Mouse (Mus musculus) hindbrain, embryonic 13.5 days (tissue): ENCODE data around the gene Rpl9-ps1. TPM values are rescaled to one million over a fixed set of nuclear protein-coding genes. Genes with fewer than 3 reads are reported as not detected.

Experiments used
- ATAC-seq: fragments of 200-750 bp; cut with Nextera tagmentation; 2 replicates; pipeline ENCODE4 v1.8.0; 2017; ENCODE audit warnings: moderate TSS enrichment; ENCODE audit not compliant: low FRiP score
- H3K27ac ChIP-seq: fragments of 300-500 bp; sonication (generic); 2 replicates; pipeline ENCODE4 v1.5.1; 2015; ENCODE audit warnings: inconsistent platforms, mild to moderate bottlenecking, moderate library complexity
- H3K27me3 ChIP-seq: fragments of 300-500 bp; sonication (generic); 2 replicates; pipeline ENCODE4 v1.6.1; 2015; ENCODE audit warnings: mild to moderate bottlenecking, inconsistent platforms
- H3K36me3 ChIP-seq: fragments of 300-500 bp; sonication (generic); 2 replicates; pipeline ENCODE4 v1.6.1; 2015; ENCODE audit warnings: mild to moderate bottlenecking, inconsistent platforms
- H3K4me1 ChIP-seq: fragments of 300-500 bp; sonication (generic); replicated peaks from 2 replicates; pipeline ENCODE4 v1.6.1; 2015; ENCODE audit warnings: inconsistent platforms
- H3K4me2 ChIP-seq: fragments of 300-500 bp; sonication (generic); 2 replicates; pipeline ENCODE4 v1.6.1; 2015; ENCODE audit warnings: inconsistent platforms, mild to moderate bottlenecking, moderate library complexity
- H3K4me3 ChIP-seq: fragments of 300-500 bp; sonication (generic); 2 replicates; pipeline ENCODE4 v1.5.1; 2015; ENCODE audit warnings: mild to moderate bottlenecking, inconsistent platforms
- H3K9ac ChIP-seq: fragments of 300-500 bp; sonication (generic); 2 replicates; pipeline ENCODE4 v1.6.1; 2015; ENCODE audit warnings: mild to moderate bottlenecking, inconsistent platforms
- H3K9me3 ChIP-seq: fragments of 300-500 bp; sonication (generic); 2 replicates; pipeline ENCODE4 v1.6.1; 2016; ENCODE audit warnings: inconsistent platforms
- WGBS: fragments of 180-500 bp; shearing (Covaris S2); methylation state at CpG from one replicate; pipeline ENCODE4 v1.1.7; 2015; 5-methylcytosine and 5-hydroxymethylcytosine counted together
- polyA plus RNA-seq: library from polyadenylated mRNA; unstranded; fragments of >200 nt; fragmentation: Nextera tagmentation; extraction: Ambion mirVana; gene quantifications from 2 replicates; pipeline ENCODE4 v1.2.1, GENCODE M21; 2015

The Rpl9-ps1 gene
- polyA plus RNA-seq, 1 experiment from 2014 or later, result not detected

DNA sequence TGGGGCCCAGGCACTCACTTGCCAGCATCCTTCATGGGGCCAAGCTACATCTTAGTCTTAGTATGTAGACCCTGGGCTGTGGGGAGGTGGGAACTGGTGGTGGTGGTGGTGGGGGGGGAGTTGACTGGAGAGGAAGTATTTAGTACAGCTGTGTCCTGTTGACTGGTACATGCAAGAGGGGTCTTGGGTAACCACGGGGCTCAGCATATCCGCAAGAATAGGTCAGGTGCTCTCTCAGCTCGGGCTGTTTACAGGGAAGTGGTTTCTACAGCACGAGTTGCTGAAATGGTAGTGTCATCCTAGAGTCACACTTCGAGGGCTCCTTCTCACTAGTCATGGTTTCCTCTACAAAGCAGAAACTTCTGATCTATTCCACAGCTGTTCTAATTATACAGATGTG is 5.3 kb downstream of the Rpl9-ps1 start:
- Histone ChIP-seq H3K4me2 (no peak overlapping the region), H3K9me3 (no peaks in the 10 kb centered on the region), H3K9ac (no peak overlapping the region), H3K4me3 (no peak overlapping the region), H3K27me3 (no peaks in the 10 kb centered on the region), H3K36me3 (no peaks in the 10 kb centered on the region), H3K4me1 (no peaks in the 10 kb centered on the region), H3K27ac (no peak overlapping the region)
- 90% methylated on average over 5 of the region's 5 CpGs for WGBS
- ATAC-seq, result no peak

DNA sequence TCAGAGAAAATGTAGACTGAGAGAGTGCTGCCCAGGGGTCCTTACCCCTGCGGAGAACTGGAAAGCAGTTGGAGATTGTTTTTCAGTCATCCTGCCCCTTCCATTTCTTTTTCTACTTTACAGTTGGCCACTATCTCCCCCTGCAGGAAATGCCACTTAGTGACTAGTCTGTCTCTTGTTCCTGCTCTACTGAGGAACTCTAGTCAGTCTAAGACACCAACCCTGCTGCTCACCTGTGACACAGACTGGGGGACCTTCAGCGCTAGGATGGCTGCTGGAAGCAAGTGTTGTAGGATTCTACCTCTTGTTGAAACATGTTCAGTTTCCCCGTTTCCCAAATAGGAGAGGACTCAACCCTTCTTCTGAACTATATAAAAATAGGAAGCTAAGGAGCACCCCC is 5.9 kb downstream of the Rpl9-ps1 start:
- Histone ChIP-seq H3K9me3 (no peaks in the 10 kb centered on the region), H3K4me2 (no peak overlapping the region), H3K27me3 (no peaks in the 10 kb centered on the region), H3K36me3 (no peaks in the 10 kb centered on the region), H3K27ac (no peak overlapping the region), H3K9ac (no peak overlapping the region), H3K4me3 (no peak overlapping the region), H3K4me1 (no peaks in the 10 kb centered on the region)
- WGBS, result 72% methylated on average over 3 of the region's 3 CpGs
- ATAC-seq, result no peak

DNA sequence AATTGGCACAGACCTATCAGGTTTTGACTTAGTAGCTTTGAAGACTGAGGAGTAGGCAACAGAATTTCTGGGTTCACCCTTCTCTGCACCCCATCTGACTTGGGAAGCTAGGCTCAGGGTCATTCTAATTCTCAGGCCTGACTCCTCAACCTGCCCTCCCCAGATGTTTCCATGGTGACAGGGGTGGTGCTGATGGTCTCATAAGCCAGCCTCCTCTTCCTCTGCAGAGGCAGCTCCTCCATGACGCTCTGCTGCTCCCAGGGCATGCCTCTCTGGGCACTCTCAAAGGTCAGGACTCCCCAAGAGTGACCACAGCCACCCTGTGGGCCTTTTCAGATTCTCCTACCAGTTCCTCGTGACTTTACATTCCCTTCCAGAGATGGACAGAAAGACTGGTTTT is 6.5 kb downstream of the Rpl9-ps1 start:
- 48% methylated on average over 2 of the region's 2 CpGs for WGBS
- Histone ChIP-seq H3K36me3 (no peaks in the 10 kb centered on the region), H3K27ac (no peak overlapping the region), H3K4me2 (no peak overlapping the region), H3K9me3 (no peaks in the 10 kb centered on the region), H3K27me3 (no peaks in the 10 kb centered on the region), H3K4me3 (no peak overlapping the region), H3K4me1 (no peaks in the 10 kb centered on the region), H3K9ac (no peak overlapping the region)
- no peak for ATAC-seq

DNA sequence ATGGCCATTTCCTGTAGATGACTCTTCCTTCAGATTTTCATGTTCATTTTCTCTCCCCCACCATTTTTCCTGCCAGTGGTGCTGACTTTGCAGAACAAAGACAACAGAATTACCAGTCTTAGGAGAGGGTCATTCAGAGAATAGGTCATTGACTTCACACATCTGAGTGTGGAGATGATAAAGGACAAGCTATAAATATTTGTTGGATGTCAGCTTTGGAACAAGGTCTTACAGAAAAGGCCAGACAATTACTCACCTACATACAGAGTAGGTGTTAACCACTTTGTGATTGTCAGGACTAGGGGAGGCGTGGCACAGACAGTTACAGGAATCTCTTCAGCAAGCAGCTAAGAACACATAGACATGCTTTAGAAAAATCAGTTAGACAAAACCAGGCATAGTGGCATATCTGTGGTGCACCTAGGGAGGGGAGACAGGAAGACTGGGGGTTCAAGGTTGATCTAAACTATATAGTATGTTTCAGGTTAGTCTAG is 8.6 kb downstream of the Rpl9-ps1 start:
- H3K27ac ChIP-seq, result no peak overlapping the region
- no peaks in the 10 kb centered on the region for H3K36me3 ChIP-seq
- no peak for ATAC-seq
- H3K4me1 ChIP-seq, result no peaks in the 10 kb centered on the region
- H3K9me3 ChIP-seq, result no peaks in the 10 kb centered on the region
- H3K4me3 ChIP-seq, result no peak overlapping the region
- no peak overlapping the region for H3K4me2 ChIP-seq
- no peak overlapping the region for H3K9ac ChIP-seq
- WGBS, result 98% methylated on average over 1 of the region's 1 CpGs
- no peaks in the 10 kb centered on the region; the same call in 1 of the 2 replicates for H3K27me3 ChIP-seq

DNA sequence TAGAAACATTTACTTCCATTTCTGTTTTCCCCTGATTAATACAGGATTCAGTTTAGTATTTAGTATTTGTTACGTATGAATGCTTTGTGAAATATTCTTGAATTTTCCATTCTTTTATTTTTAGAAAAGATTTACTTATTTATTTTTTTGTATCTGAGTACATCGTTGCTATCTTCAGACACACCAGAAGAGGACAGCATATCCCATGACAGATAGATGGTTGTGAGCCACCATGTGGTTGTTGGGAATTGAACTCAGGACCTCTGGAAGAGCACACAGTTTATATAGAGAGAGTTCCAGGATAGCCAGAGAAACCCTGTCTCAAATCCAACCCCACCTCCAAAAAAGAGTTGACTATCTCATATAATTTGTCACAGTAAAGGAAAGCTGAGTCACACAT is 10.5 kb downstream of the Rpl9-ps1 start:
- Histone ChIP-seq H3K36me3 (no peaks in the 10 kb centered on the region), H3K9me3 (no peaks in the 10 kb centered on the region), H3K4me2 (no peak overlapping the region), H3K9ac (no peak overlapping the region), H3K4me1 (no peaks in the 10 kb centered on the region), H3K27me3 (no peaks in the 10 kb centered on the region; the same call in 1 of the 2 replicates), H3K4me3 (no peak overlapping the region), H3K27ac (no peak overlapping the region)
- no peak for ATAC-seq
- 95% methylated on average over 2 of the region's 2 CpGs for WGBS

DNA sequence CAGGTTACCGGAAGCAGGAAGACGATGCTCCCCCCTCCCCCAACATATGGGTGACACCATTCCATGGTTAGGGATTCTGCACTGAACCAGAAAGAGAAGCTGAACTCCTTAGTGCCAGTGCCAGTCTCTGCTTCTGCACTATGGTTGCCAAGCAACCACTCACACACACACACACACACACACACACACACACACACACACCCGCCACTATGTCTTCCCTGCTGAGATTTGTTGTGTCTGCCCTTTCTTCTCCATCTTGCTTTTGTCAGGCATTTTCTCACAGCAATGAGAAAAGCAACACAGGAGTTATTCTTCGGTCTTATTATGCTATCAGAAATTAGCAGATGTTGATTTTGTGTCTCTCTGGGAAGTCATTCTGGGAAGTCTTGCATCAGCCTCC is 11.0 kb downstream of the Rpl9-ps1 start:
- Histone ChIP-seq H3K9me3 (no peaks in the 10 kb centered on the region), H3K9ac (no peak overlapping the region), H3K4me3 (no peak overlapping the region), H3K27me3 (no peaks in the 10 kb centered on the region; the same call in 1 of the 2 replicates), H3K36me3 (no peaks in the 10 kb centered on the region), H3K27ac (no peak overlapping the region), H3K4me1 (no peaks in the 10 kb centered on the region), H3K4me2 (no peak overlapping the region)
- ATAC-seq, result no peak
- 35% methylated on average over 4 of the region's 4 CpGs for WGBS

DNA sequence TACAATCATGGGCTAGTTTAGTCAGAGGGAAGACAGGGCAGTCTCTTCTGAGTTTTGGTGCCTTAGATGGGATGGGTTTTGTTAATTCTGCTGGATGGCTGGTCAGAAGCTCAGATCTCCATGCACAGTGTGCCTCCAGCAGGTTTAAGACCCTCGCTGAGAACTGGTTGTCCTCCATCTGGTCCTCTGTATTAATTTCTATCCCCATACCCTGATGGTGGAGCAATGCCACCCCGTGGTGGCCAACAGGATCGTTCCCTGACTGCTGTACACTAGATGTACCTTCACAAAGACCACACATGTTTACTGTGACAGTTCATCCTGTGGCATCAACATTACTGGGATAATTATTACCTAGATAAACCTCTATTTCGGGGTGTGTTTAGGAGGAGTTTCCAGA is 12.7 kb downstream of the Rpl9-ps1 start:
- WGBS, result 76% methylated on average over 4 of the region's 4 CpGs
- Histone ChIP-seq H3K4me1 (no peaks in the 10 kb centered on the region), H3K4me3 (no peak overlapping the region), H3K27ac (no peak overlapping the region), H3K36me3 (no peaks in the 10 kb centered on the region), H3K27me3 (no peaks in the 10 kb centered on the region; the same call in 1 of the 2 replicates), H3K4me2 (no peak overlapping the region), H3K9me3 (no peaks in the 10 kb centered on the region), H3K9ac (no peak overlapping the region)
- no peak for ATAC-seq

DNA sequence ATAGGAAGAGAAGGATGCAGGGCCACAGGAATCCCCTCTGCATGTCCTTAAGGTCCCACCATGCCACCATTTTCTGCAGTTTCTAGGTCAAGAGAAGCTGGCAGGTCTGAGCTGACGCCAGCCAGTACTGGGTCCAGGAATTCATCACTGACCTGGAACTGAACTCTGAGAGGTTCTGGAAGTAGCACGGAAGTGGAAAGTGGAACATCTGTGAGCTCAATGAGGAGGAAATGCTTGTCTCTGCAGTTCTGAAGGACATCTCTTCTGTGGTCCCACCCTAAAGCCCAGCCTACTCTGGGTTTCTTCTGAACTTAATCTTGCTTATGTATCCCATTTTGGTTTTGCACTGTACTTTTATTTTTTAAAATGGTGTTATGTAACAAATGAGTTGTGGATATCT is 14.4 kb downstream of the Rpl9-ps1 start:
- H3K27me3 ChIP-seq, result no peaks in the 10 kb centered on the region; the same call in 1 of the 2 replicates
- ATAC-seq, result no peak
- WGBS, result 82% methylated on average over 2 of the region's 2 CpGs
- H3K4me2 ChIP-seq, result no peak overlapping the region
- no peak overlapping the region for H3K27ac ChIP-seq
- no peaks in the 10 kb centered on the region for H3K36me3 ChIP-seq
- no peak overlapping the region for H3K9ac ChIP-seq
- no peak overlapping the region for H3K4me3 ChIP-seq
- no peaks in the 10 kb centered on the region for H3K4me1 ChIP-seq
- no peaks in the 10 kb centered on the region for H3K9me3 ChIP-seq

DNA sequence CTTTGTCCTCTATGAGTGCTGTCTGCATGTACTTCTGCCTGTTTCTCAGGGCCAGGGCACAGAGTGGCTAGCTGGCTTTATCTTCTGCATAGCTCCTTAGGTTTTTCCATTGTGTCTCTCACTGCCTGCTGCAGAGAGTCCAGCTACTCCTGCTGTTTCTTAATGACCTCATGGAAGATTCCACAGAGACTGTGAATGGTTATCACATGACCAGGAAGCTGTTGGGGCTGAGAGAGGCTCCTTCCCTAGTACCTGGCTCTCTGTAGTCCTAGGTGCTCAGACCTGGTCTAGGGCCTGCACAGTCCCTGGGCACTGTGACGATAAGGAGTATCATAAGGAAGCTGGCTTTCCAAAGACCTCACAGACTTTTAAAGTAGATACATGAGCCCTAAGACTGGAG is 14.8 kb downstream of the Rpl9-ps1 start:
- no peak overlapping the region for H3K27ac ChIP-seq
- no peaks in the 10 kb centered on the region for H3K36me3 ChIP-seq
- WGBS, result 96% methylated on average over 1 of the region's 1 CpGs
- no peaks in the 10 kb centered on the region; the same call in 1 of the 2 replicates for H3K27me3 ChIP-seq
- no peaks in the 10 kb centered on the region for H3K9me3 ChIP-seq
- ATAC-seq, result no peak
- H3K4me1 ChIP-seq, result no peaks in the 10 kb centered on the region
- H3K9ac ChIP-seq, result no peak overlapping the region
- H3K4me2 ChIP-seq, result no peak overlapping the region
- H3K4me3 ChIP-seq, result no peak overlapping the region

DNA sequence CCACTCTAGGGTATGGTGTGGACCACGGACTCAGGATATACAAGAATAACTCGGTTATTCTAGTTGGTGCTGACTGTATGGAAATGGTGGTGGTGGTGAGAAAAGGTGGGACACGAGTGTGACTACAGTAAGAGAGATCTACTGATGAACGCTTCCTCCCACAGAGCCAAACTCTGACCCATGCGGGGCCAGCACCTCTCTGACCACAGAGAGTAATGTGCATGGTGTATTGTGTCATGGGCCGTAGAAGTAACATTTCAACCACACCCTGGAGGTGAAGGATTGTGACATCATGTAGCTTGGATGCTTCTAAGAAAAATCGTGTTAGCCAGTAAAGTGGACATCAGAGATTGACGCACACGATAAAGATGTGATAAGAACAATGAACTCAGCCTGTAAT is 16.6 kb downstream of the Rpl9-ps1 start:
- Histone ChIP-seq H3K4me3 (no peak overlapping the region), H3K9me3 (no peaks in the 10 kb centered on the region), H3K27me3 (no peaks in the 10 kb centered on the region; the same call in 1 of the 2 replicates), H3K9ac (no peak overlapping the region), H3K36me3 (no peaks in the 10 kb centered on the region), H3K4me1 (no peaks in the 10 kb centered on the region), H3K27ac (no peak overlapping the region), H3K4me2 (no peak overlapping the region)
- WGBS, result 93% methylated on average over 9 of the region's 9 CpGs
- no peak for ATAC-seq

DNA sequence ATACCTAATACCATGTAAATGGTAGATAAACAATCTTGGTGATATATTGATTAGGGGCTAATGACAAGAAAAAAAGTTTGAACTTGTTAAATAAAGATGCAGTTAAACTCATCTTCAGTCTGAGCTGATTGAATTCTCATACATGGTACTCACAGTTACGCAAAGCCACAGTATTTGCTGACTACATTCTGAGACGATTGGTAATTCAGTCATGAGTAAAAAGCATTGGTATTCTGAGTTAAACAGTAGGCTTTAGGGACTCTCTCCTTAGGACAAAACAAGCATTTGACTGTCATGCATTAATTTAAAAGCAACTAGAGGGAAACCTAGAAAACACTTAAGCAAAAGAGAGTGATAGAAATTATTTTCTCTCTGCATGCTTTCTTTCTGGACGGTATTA is 21.8 kb downstream of the Rpl9-ps1 start:
- Histone ChIP-seq H3K9ac (no peak overlapping the region), H3K4me3 (no peak overlapping the region), H3K27me3 (no peaks in the 10 kb centered on the region), H3K27ac (no peak overlapping the region), H3K9me3 (no peaks in the 10 kb centered on the region), H3K4me1 (no peaks in the 10 kb centered on the region), H3K4me2 (no peak overlapping the region), H3K36me3 (no peaks in the 10 kb centered on the region)
- ATAC-seq, result no peak
- WGBS, result 89% methylated on average over 3 of the region's 3 CpGs

DNA sequence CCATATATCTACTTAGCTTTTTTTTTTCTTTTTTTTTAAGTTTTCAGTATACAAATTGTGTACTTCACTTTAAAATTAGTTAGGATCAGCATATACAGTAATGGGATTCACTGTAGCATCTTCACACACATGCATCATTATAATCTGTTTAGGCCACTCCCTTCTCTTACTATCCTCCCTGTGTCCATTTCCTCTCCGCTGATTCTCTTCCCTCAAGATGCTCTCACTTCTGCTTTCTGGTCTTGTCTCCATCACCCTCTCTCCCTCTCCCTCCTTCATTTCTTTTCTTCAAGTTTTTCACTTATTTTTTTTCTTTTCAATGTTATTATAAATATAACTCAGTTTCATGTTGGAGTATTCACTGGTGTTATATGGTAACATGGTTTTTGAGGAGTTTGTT is 26.4 kb downstream of the Rpl9-ps1 start:
- Histone ChIP-seq H3K27ac (no peak overlapping the region), H3K4me1 (no peaks in the 10 kb centered on the region), H3K4me2 (no peak overlapping the region), H3K4me3 (no peak overlapping the region), H3K9me3 (no peaks in the 10 kb centered on the region), H3K9ac (no peak overlapping the region), H3K27me3 (no peaks in the 10 kb centered on the region), H3K36me3 (no peaks in the 10 kb centered on the region)
- no peak for ATAC-seq
- WGBS, result 81% methylated on average over 1 of the region's 1 CpGs

DNA sequence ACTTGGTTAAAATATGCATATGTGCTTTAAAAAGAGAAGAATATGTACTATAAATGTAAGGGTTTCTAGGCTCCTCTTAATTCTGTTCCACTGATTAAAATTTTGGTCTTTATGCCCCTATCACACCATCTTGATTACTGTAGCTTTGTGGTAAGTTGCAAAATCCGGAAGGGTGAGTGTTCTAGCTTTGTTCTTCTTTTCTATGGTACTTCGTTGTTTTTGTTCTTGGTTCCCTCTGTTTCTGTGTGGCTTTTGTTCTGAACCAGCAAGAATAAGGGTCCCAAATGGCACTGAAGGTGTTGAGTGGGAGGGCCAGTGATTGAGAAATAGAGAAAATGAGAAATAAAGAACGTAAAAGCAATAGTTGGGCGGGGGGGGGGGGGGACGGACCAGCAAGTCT is 27.2 kb downstream of the Rpl9-ps1 start:
- Histone ChIP-seq H3K4me3 (no peak overlapping the region), H3K9ac (no peak overlapping the region), H3K27ac (no peak overlapping the region), H3K4me1 (no peaks in the 10 kb centered on the region), H3K36me3 (no peaks in the 10 kb centered on the region), H3K27me3 (no peaks in the 10 kb centered on the region), H3K9me3 (no peaks in the 10 kb centered on the region), H3K4me2 (no peak overlapping the region)
- ATAC-seq, result no peak
- WGBS, result 56% methylated on average over 5 of the region's 5 CpGs
